25 mouse cellular contexts compared by ENCODE assay signal in the genomic region with DNA sequence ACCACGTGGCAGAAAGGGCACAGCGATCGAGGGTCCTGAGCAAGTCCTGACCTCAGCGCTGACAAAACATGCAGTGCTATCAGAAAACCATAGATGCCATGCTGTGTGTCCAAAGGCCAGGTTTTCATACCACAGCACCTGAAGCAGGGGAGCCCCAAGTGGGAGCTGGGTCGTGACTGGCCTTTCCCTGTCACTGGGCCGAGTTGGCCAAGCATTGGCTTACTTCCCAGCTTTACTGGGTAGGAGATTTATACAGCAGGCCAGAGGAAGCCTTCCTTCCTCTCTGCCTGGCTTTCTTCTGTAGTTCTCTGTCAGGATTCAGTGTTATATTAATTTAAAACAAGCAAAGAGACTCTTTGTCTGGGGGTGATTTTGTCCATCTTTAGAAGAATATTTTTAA. TPM values are rescaled to one million over a fixed set of nuclear protein-coding genes. Genes with fewer than 3 reads are reported as not detected.
A peak's percentile ranks its signal among the peaks of the same experiment; 100 is the strongest.
DNase-seq lines count a peak whose midpoint lies in the region; ATAC-seq and TF ChIP-seq lines count a peak whose summit lies in the region.
"Had no signal": no experiment of that assay in that cellular context is flagged by ENCODE, and none has a peak within 500 bp of the region (broad histone marks: within the 10 kb centered on the region; RNA-seq: fewer than 3 reads in every experiment).

No protein-coding gene starts in this region.

- peaks cover 16% of the 10 kb centered on the region; the same call in 1 of the 2 replicates for H3K36me3 ChIP-seq in heart, embryonic 12.5 days
- H3K36me3 ChIP-seq in heart, adult 2 months (ENCODE audit: control insufficient read depth, insufficient read depth, low read length), result peaks cover 8% of the 10 kb centered on the region
- H3K36me3 ChIP-seq in midbrain, postnatal 0 days (ENCODE audit: insufficient read depth, low read length), result 0 out of 2 replicates have a peak, but pooled peaks cover 5% of the 10 kb centered on the region
- H3K36me3 ChIP-seq in midbrain, embryonic 10.5 days, result peaks cover 31% of the 10 kb centered on the region
- H3K36me3 ChIP-seq in thymus, adult 2 months (ENCODE audit: control insufficient read depth, insufficient read depth, low read length), result peaks cover 3% of the 10 kb centered on the region; the same call in 1 of the 2 replicates

- H3K9me3 ChIP-seq in heart, embryonic 12.5 days (replicated peaks), result peaks cover 7% of the 10 kb centered on the region; the same call in 1 of the 2 replicates
- H3K9me3 ChIP-seq in midbrain, postnatal 0 days (ENCODE audit: low read length), result no peaks in the 10 kb centered on the region
- H3K9me3 ChIP-seq in midbrain, embryonic 10.5 days (replicated peaks), result no peaks in the 10 kb centered on the region
- H3K9me3 ChIP-seq: embryonic facial prominence, embryonic 15.5 days; G1E; limb, embryonic 12.5 days had no signal

- intact Hi-C loops in heart, adult 2 months (cut with DNase I), result loop anchor here (2.0 kb wide), 1 partner anchor 33 kb away; no protein-coding TSS in a partner anchor

- no peak for TF ChIP-seq POLR2A in heart, adult 2 months (IDR thresholded peaks at IDR 0.05; ENCODE audit: insufficient read depth, low read depth, low read length)
- TF ChIP-seq POLR2A in thymus, adult 2 months (IDR thresholded peaks at IDR 0.05; ENCODE audit: control insufficient read depth, extremely low read depth, insufficient read depth, low read length, poor library complexity), result no peak

- WGBS in heart, embryonic 12.5 days, result 81% methylated on average over 6 of the region's 6 CpGs
- WGBS in heart, adult 2 months, result 67% methylated on average over 6 of the region's 6 CpGs
- 72% methylated on average over 6 of the region's 6 CpGs for WGBS in midbrain, postnatal 0 days
- 90% methylated on average over 6 of the region's 6 CpGs for WGBS in midbrain, embryonic 10.5 days
- WGBS in thymus, adult 2 months, result 95% methylated on average over 6 of the region's 6 CpGs

- no peak overlapping the region for H3K27ac ChIP-seq in heart, embryonic 12.5 days (ENCODE audit: poor library complexity, severe bottlenecking)
- no peak overlapping the region for H3K27ac ChIP-seq in heart, adult 2 months
- H3K27ac ChIP-seq in midbrain, postnatal 0 days (ENCODE audit: low read depth, low read length), result no peak overlapping the region
- no peak overlapping the region for H3K27ac ChIP-seq in midbrain, embryonic 10.5 days (replicated peaks)
- H3K27ac ChIP-seq in thymus, adult 2 months (ENCODE audit: control insufficient read depth, insufficient read depth, low read length), result no peak overlapping the region
- H3K27ac ChIP-seq: embryonic facial prominence, embryonic 15.5 days; left cerebral cortex, adult 2 months; limb, embryonic 12.5 days had no signal

- H3K4me2 ChIP-seq in heart, embryonic 12.5 days, result no peak overlapping the region
- H3K4me2 ChIP-seq in midbrain, postnatal 0 days (ENCODE audit: low read depth, low read length, poor library complexity, severe bottlenecking), result no peak overlapping the region
- H3K4me2 ChIP-seq: embryonic facial prominence, embryonic 15.5 days; limb, embryonic 12.5 days; liver, embryonic 11.5 days; midbrain, embryonic 11.5 days had no signal

- peaks cover 10% of the 10 kb centered on the region for H3K79me2 ChIP-seq in heart, adult 2 months (replicated peaks; ENCODE audit: control insufficient read depth, insufficient read depth, low read length)

- TF ChIP-seq EP300 in heart, adult 2 months (IDR thresholded peaks at IDR 0.05; ENCODE audit: insufficient read depth, low read depth, low read length), result no peak

- peak; percentile 24; the same call in 1 of the 2 replicates for ATAC-seq in heart, embryonic 12.5 days (ENCODE audit: insufficient number of reproducible peaks, low FRiP score)
- ATAC-seq in midbrain, postnatal 0 days (ENCODE audit: low FRiP score), result no peak
- ATAC-seq: forebrain, embryonic 14.5 days; liver, postnatal 0 days had no signal

- DNase-seq in heart, adult 2 months, result no peak
- peak; percentile 37 for DNase-seq in midbrain, postnatal 0 days (ENCODE audit: low spot score)
- no peak for DNase-seq in midbrain, embryonic 10.5 days (ENCODE audit: low spot score)
- DNase-seq in cerebellum, adult 8-10 months, result peak; percentile 59
- DNase-seq in cerebellum, postnatal 36 days, result peak; percentile 56 to 60
- no peak for DNase-seq in right cerebral cortex, postnatal 10 days (ENCODE audit: low spot score in 2 of 2)
- no peak for DNase-seq in thymus, adult 2 months
- DNase-seq: adrenal gland, adult 8-10 months; B cell, adult 2 months; gastrocnemius, postnatal 10 days; heart, adult 18-20 months; kidney, adult 11 months; liver, postnatal 0 days; lung, postnatal 10 days; right cerebral cortex, postnatal 25 days; spleen, adult 18-20 months had no signal

- H3K4me1 ChIP-seq in heart, embryonic 12.5 days (replicated peaks), result peaks cover 34% of the 10 kb centered on the region
- peaks cover 18% of the 10 kb centered on the region for H3K4me1 ChIP-seq in heart, adult 2 months (ENCODE audit: control insufficient read depth, insufficient read depth, low read length)
- peaks cover 4% of the 10 kb centered on the region; the same call in 1 of the 2 replicates for H3K4me1 ChIP-seq in midbrain, postnatal 0 days (ENCODE audit: insufficient read depth, low read length)
- peaks cover 11% of the 10 kb centered on the region for H3K4me1 ChIP-seq in midbrain, embryonic 10.5 days
- peaks cover 10% of the 10 kb centered on the region for H3K4me1 ChIP-seq in thymus, adult 2 months (replicated peaks; ENCODE audit: control insufficient read depth, insufficient read depth, low read length)
- H3K4me1 ChIP-seq: embryonic facial prominence, embryonic 15.5 days had no signal

- no peak overlapping the region; the same call in 1 of the 2 replicates for H3K9ac ChIP-seq in heart, embryonic 12.5 days
- H3K9ac ChIP-seq in heart, adult 2 months (ENCODE audit: low read depth, low read length), result no peak overlapping the region
- no peak overlapping the region for H3K9ac ChIP-seq in midbrain, postnatal 0 days (replicated peaks; ENCODE audit: low read length, poor library complexity, severe bottlenecking)
- H3K9ac ChIP-seq: embryonic facial prominence, embryonic 15.5 days; limb, embryonic 12.5 days; liver, postnatal 0 days had no signal

- no peaks in the 10 kb centered on the region for H3K27me3 ChIP-seq in heart, embryonic 12.5 days (replicated peaks)
- no peaks in the 10 kb centered on the region for H3K27me3 ChIP-seq in heart, adult 2 months (ENCODE audit: control insufficient read depth, insufficient read depth, low read length)
- no peaks in the 10 kb centered on the region for H3K27me3 ChIP-seq in midbrain, postnatal 0 days (ENCODE audit: insufficient read depth, low read length)
- H3K27me3 ChIP-seq in midbrain, embryonic 10.5 days (ENCODE audit: low read depth, poor library complexity, severe bottlenecking), result no peaks in the 10 kb centered on the region
- no peaks in the 10 kb centered on the region for H3K27me3 ChIP-seq in thymus, adult 2 months (ENCODE audit: control insufficient read depth, insufficient read depth, low read length)
- H3K27me3 ChIP-seq: CH12.LX; embryonic facial prominence, embryonic 15.5 days; limb, embryonic 12.5 days had no signal

- H3K4me3 ChIP-seq in heart, embryonic 12.5 days, result no peak overlapping the region
- H3K4me3 ChIP-seq in heart, adult 2 months, result no peak overlapping the region
- H3K4me3 ChIP-seq in midbrain, postnatal 0 days (ENCODE audit: low read depth, low read length), result no peak overlapping the region
- no peak overlapping the region for H3K4me3 ChIP-seq in midbrain, embryonic 10.5 days
- no peak overlapping the region for H3K4me3 ChIP-seq in thymus, adult 2 months (ENCODE audit: control insufficient read depth, insufficient read depth, low read length)
- H3K4me3 ChIP-seq: embryonic facial prominence, embryonic 15.5 days; left cerebral cortex, adult 2 months; limb, embryonic 12.5 days had no signal

- TF ChIP-seq CTCF in heart, adult 2 months (IDR thresholded peaks at IDR 0.05), result no peak
- TF ChIP-seq CTCF in midbrain, postnatal 0 days (IDR thresholded peaks at IDR 0.05), result no peak
- TF ChIP-seq CTCF in thymus, adult 2 months (IDR thresholded peaks at IDR 0.05; ENCODE audit: borderline replicate concordance, control insufficient read depth, extremely low read depth, insufficient read depth, low read length, poor library complexity), result no peak

RNA-seq across cellular contexts. Expression of a gene that starts 35.1 kb away (rescaled TPM):
- polyA plus RNA-seq in heart, embryonic 12.5 days (2016; fragmentation: Nextera tagmentation; extraction: Ambion mirVana), result 18.0 and 18.7 TPM in 2 replicates
- 10 to 100 TPM; 26.1 to 29.7 TPM for total RNA-seq in heart, adult 2 months (2021)
- 23.2 and 36.4 TPM in 2 replicates for polyA plus RNA-seq in heart, adult 2 months (2012; rRNA removed)
- total RNA-seq in midbrain, postnatal 0 days (2014; rRNA removed), result 121 and 133 TPM in 2 replicates
- polyA plus RNA-seq in midbrain, postnatal 0 days (2015; fragmentation: Nextera tagmentation; extraction: Ambion mirVana), result 75.6 and 82.9 TPM in 2 replicates
- polyA plus RNA-seq in midbrain, embryonic 10.5 days (2016; fragmentation: Nextera tagmentation; extraction: Ambion mirVana), result 24.3 and 28.9 TPM in 2 replicates
- polyA plus RNA-seq in thymus, adult 2 months (2012; rRNA removed), result 74.6 and 76.1 TPM in 2 replicates

Comparison
In these comparisons a context has a peak if more than half of its experiments do, and no peak if none do; other contexts are left out.
1. DNase-seq: peak in midbrain, postnatal 0 days (single experiment), cerebellum, adult 8-10 months (single experiment) and cerebellum, postnatal 36 days (2 of 2); none in heart, adult 2 months (0 of 2), midbrain, embryonic 10.5 days (single experiment), right cerebral cortex, postnatal 10 days (0 of 2) and thymus, adult 2 months (single experiment).